Mouse (Mus musculus): ENCODE measurements around the gene Olfr675. TPM values are rescaled to one million over a fixed set of nuclear protein-coding genes. Genes with fewer than 3 reads are reported as not detected.
"Not testable (repeated sequence)": the region's sequence is repeated elsewhere in the genome, so short reads cannot be mapped to it uniquely, and the experiment has no call there.

Gene Olfr675
- polyA plus RNA-seq (2015; fragmentation: Nextera tagmentation; extraction: Ambion mirVana), result not detected in 2 replicates

DNA sequence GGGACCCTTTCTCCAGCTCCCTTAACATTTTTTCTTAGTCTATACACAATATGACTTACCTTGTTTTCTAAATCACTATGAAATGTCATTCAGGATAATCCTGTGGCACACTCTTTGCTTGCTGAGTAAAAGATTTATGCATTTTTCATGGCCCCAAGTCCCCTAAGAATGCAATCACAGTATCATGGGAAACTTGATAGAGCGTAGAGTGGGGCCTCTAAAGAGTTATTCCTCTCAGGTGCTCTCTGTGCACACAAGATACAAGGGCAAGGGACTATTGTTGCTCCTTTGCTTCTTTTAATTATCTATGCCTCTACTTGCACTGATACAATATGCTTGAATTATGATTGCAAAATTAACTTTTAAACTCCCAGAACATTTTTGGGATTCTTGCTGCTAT is at the start of gene Olfr675:
Gene Olfr675 (minus strand): TSS at position 101 of the 400 bp plus-strand sequence.
- Histone ChIP-seq H3K36me3 (ENCODE audit: control insufficient read depth, insufficient read depth, low read length) (no peaks in the 10 kb centered on the region), H3K9ac (ENCODE audit: low read depth, low read length) (no peak within 1 kb of the TSS)
- WGBS, result 63% methylated on average over 1 of the region's 1 CpGs

GRCm38 (mm10) chr7:105064175-105064574 is 35.9 kb upstream of the Olfr675 start, which contains the start of gene Olfr678:
Gene Olfr678, plus strand, starts transcription at chr7:105064475.
- H3K4me2 ChIP-seq (ENCODE audit: low read length), result no peak within 1 kb of the TSS
- H3K4me3 ChIP-seq (ENCODE audit: low read length), result no peak within 1 kb of the TSS
- H3K27ac ChIP-seq (ENCODE audit: low read depth, low read length), result no peak within 1 kb of the TSS
- no peak within 1 kb of the TSS for H3K9ac ChIP-seq (ENCODE audit: low read depth, low read length)
- H3K9me3 ChIP-seq (ENCODE audit: control insufficient read depth, low read length), result no peaks in the 10 kb centered on the region
- no peak for ATAC-seq
- WGBS, result 94% methylated on average over 1 of the region's 1 CpGs
- no peaks in the 10 kb centered on the region for H3K4me1 ChIP-seq (ENCODE audit: control insufficient read depth, insufficient read depth, low read depth, low read length)
- no peaks in the 10 kb centered on the region for H3K27me3 ChIP-seq (replicated peaks; ENCODE audit: control insufficient read depth, insufficient read depth, low read length)
- H3K36me3 ChIP-seq (ENCODE audit: control insufficient read depth, insufficient read depth, low read length), result no peaks in the 10 kb centered on the region

More for the DNA sequence above, at the start of gene Olfr675:
- ATAC-seq, result no peak
- H3K9me3 ChIP-seq (ENCODE audit: control insufficient read depth, low read length), result no peaks in the 10 kb centered on the region
- no peaks in the 10 kb centered on the region for H3K4me1 ChIP-seq (ENCODE audit: control insufficient read depth, insufficient read depth, low read depth, low read length)
- H3K27me3 ChIP-seq (replicated peaks; ENCODE audit: control insufficient read depth, insufficient read depth, low read length), result no peaks in the 10 kb centered on the region
- no peak within 1 kb of the TSS for H3K27ac ChIP-seq (ENCODE audit: low read depth, low read length)
- H3K4me3 ChIP-seq (ENCODE audit: low read length), result no peak within 1 kb of the TSS
- H3K4me2 ChIP-seq (ENCODE audit: low read length), result no peak within 1 kb of the TSS

- H3K36me3 ChIP-seq (ENCODE audit: control insufficient read depth, insufficient read depth, low read length), result no peaks in the 10 kb centered on the region
- no peaks in the 10 kb centered on the region for H3K9me3 ChIP-seq (ENCODE audit: control insufficient read depth, low read length)
- no peaks in the 10 kb centered on the region for H3K27me3 ChIP-seq (replicated peaks; ENCODE audit: control insufficient read depth, insufficient read depth, low read length)
- no peaks in the 10 kb centered on the region for H3K4me1 ChIP-seq (ENCODE audit: control insufficient read depth, insufficient read depth, low read depth, low read length)
- H3K9ac ChIP-seq (ENCODE audit: low read depth, low read length), result no peak overlapping the region
- ATAC-seq, result no peak
- no peak overlapping the region for H3K4me2 ChIP-seq (ENCODE audit: low read length)
- H3K4me3 ChIP-seq (ENCODE audit: low read length), result no peak overlapping the region
- no peak overlapping the region for H3K27ac ChIP-seq (ENCODE audit: low read depth, low read length)
These were observed 30.7 kb upstream of the Olfr675 start for GRCm38 (mm10) chr7:105058951-105059350.

DNA sequence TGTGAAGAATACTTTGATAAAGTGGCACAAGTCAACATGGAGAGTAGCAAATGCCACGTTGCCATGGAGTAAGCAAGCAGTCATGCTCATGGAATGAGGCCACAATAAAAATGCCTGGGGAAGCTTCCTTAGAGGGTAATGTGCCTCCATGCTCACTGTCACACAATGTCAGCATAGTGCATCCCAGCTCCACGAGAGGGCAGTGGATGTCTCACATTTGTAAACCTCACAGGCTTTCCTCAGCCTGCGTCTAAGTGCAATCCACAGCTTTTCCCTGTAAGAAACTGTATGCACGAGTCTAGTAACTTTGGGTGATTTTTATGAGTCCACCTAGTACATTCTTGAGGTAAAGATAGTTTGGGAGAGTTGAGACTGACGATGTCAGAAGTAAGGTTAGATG is 5.6 kb upstream of the Olfr675 start:
- not testable (repeated sequence) for H3K4me2 ChIP-seq (ENCODE audit: low read length); H3K27ac ChIP-seq (ENCODE audit: low read depth, low read length); H3K27me3 ChIP-seq (replicated peaks; ENCODE audit: control insufficient read depth, insufficient read depth, low read length); H3K4me3 ChIP-seq (ENCODE audit: low read length); ATAC-seq; H3K4me1 ChIP-seq (ENCODE audit: control insufficient read depth, insufficient read depth, low read depth, low read length); H3K36me3 ChIP-seq (ENCODE audit: control insufficient read depth, insufficient read depth, low read length); H3K9ac ChIP-seq (ENCODE audit: low read depth, low read length); H3K9me3 ChIP-seq (ENCODE audit: control insufficient read depth, low read length)
- 52% methylated on average over 5 of the region's 5 CpGs for WGBS

DNA sequence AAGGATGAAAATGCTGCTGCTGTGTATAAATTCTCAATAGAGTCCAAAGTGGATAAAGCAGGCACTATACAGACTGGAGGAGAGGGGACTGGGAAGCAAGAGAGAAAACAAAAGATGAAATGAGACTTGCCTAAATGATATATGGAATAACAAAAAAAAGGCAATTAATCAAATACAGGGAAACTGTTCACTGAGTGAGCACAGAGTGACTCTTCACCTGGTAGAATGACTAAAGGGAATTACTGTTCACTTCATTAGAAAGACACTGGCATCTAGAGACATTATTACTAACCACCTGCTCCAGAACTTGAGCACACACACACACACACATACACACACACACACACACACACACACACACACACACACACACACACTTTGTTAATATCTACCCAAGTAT is 4.1 kb upstream of the Olfr675 start, which contains the start of gene Olfr676:
Gene Olfr676 (plus strand): TSS at position 301 of the 400 bp plus-strand sequence.
- Histone ChIP-seq H3K4me1 (ENCODE audit: control insufficient read depth, insufficient read depth, low read depth, low read length) (no peaks in the 10 kb centered on the region), H3K27ac (ENCODE audit: low read depth, low read length) (no peak within 1 kb of the TSS), H3K9ac (ENCODE audit: low read depth, low read length) (no peak within 1 kb of the TSS), H3K36me3 (ENCODE audit: control insufficient read depth, insufficient read depth, low read length) (no peaks in the 10 kb centered on the region), H3K4me2 (ENCODE audit: low read length) (no peak within 1 kb of the TSS), H3K27me3 (replicated peaks; ENCODE audit: control insufficient read depth, insufficient read depth, low read length) (no peaks in the 10 kb centered on the region), H3K4me3 (ENCODE audit: low read length) (no peak within 1 kb of the TSS), H3K9me3 (ENCODE audit: control insufficient read depth, low read length) (no peaks in the 10 kb centered on the region)
- ATAC-seq, result no peak

GRCm38 (mm10) chr7:105022530-105022929 is 5.7 kb downstream of the Olfr675 start:
- Histone ChIP-seq H3K4me2 (ENCODE audit: low read length) (no peak overlapping the region), H3K27me3 (replicated peaks; ENCODE audit: control insufficient read depth, insufficient read depth, low read length) (no peaks in the 10 kb centered on the region), H3K4me3 (ENCODE audit: low read length) (no peak overlapping the region), H3K9me3 (ENCODE audit: control insufficient read depth, low read length) (no peaks in the 10 kb centered on the region), H3K4me1 (ENCODE audit: control insufficient read depth, insufficient read depth, low read depth, low read length) (no peaks in the 10 kb centered on the region), H3K27ac (ENCODE audit: low read depth, low read length) (no peak overlapping the region), H3K9ac (ENCODE audit: low read depth, low read length) (no peak overlapping the region), H3K36me3 (ENCODE audit: control insufficient read depth, insufficient read depth, low read length) (no peaks in the 10 kb centered on the region)
- ATAC-seq, result 0 out of 2 replicates have a peak, but pooled peaks have one; percentile 37
- 78% methylated on average over 1 of the region's 1 CpGs for WGBS

GRCm38 (mm10) chr7:105001929-105002328 is 26.3 kb downstream of the Olfr675 start, which contains the start of gene Olfr672:
Gene Olfr672, minus strand, starts transcription at chr7:105002029.
- Histone ChIP-seq H3K36me3 (ENCODE audit: control insufficient read depth, insufficient read depth, low read length) (no peaks in the 10 kb centered on the region), H3K27ac (ENCODE audit: low read depth, low read length) (no peak within 1 kb of the TSS), H3K27me3 (replicated peaks; ENCODE audit: control insufficient read depth, insufficient read depth, low read length) (no peaks in the 10 kb centered on the region), H3K9me3 (ENCODE audit: control insufficient read depth, low read length) (no peaks in the 10 kb centered on the region), H3K4me3 (ENCODE audit: low read length) (no peak within 1 kb of the TSS), H3K9ac (ENCODE audit: low read depth, low read length) (no peak within 1 kb of the TSS), H3K4me1 (ENCODE audit: control insufficient read depth, insufficient read depth, low read depth, low read length) (no peaks in the 10 kb centered on the region), H3K4me2 (ENCODE audit: low read length) (no peak within 1 kb of the TSS)
- no peak for ATAC-seq

- Histone ChIP-seq H3K4me1 (ENCODE audit: control insufficient read depth, insufficient read depth, low read depth, low read length) (no peaks in the 10 kb centered on the region), H3K4me2 (ENCODE audit: low read length) (no peak within 1 kb of the TSS), H3K27me3 (replicated peaks; ENCODE audit: control insufficient read depth, insufficient read depth, low read length) (no peaks in the 10 kb centered on the region), H3K9ac (ENCODE audit: low read depth, low read length) (no peak within 1 kb of the TSS), H3K4me3 (ENCODE audit: low read length) (no peak within 1 kb of the TSS), H3K36me3 (ENCODE audit: control insufficient read depth, insufficient read depth, low read length) (no peaks in the 10 kb centered on the region), H3K27ac (ENCODE audit: low read depth, low read length) (no peak within 1 kb of the TSS), H3K9me3 (ENCODE audit: control insufficient read depth, low read length) (no peaks in the 10 kb centered on the region)
- WGBS, result 84% methylated on average over 1 of the region's 1 CpGs
- ATAC-seq, result no peak
These were observed 49.2 kb downstream of the Olfr675 start, which contains the start of gene Olfr671 for GRCm38 (mm10) chr7:104979026-104979425. Gene Olfr671, minus strand, starts transcription at chr7:104979126.

DNA sequence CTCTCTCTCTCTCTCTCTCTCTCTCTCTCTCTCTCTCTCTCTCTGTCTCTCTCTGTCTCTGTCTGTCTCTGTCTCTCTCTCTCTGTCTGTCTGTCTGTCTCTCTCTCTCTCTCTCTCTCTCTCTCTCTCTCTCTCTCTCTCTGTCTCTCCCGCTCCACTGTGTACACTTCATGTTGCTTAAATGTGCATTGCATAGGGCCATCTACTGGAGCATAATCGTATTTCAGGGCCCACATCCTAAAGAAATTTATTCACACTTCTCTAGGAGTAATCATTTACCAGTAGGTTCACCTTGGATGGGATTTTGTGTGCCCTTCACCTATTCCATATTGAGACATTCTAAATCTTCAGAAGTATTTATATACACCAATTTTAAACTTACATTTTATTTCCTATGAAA is 55.8 kb downstream of the Olfr675 start:
- 74% methylated on average over 2 of the region's 2 CpGs for WGBS

More for the DNA sequence above, 55.8 kb downstream of the Olfr675 start:
- H3K27ac ChIP-seq (ENCODE audit: low read depth, low read length); ATAC-seq; H3K4me2 ChIP-seq (ENCODE audit: low read length); H3K9ac ChIP-seq (ENCODE audit: low read depth, low read length); H3K4me1 ChIP-seq (ENCODE audit: control insufficient read depth, insufficient read depth, low read depth, low read length); H3K27me3 ChIP-seq (replicated peaks; ENCODE audit: control insufficient read depth, insufficient read depth, low read length); H3K4me3 ChIP-seq (ENCODE audit: low read length); H3K9me3 ChIP-seq (ENCODE audit: control insufficient read depth, low read length); H3K36me3 ChIP-seq (ENCODE audit: control insufficient read depth, insufficient read depth, low read length): not testable (repeated sequence)

Data from hindbrain, embryonic 16.5 days (tissue).